Mouse (Mus musculus) cerebellum, adult 11 months (tissue): Measurements from ENCODE around the gene Kbtbd8.

Experiments used
- DNase-seq: peaks from one replicate; pipeline ENCODE4 v3.0.0; 2022

Kbtbd8 gene

DNA sequence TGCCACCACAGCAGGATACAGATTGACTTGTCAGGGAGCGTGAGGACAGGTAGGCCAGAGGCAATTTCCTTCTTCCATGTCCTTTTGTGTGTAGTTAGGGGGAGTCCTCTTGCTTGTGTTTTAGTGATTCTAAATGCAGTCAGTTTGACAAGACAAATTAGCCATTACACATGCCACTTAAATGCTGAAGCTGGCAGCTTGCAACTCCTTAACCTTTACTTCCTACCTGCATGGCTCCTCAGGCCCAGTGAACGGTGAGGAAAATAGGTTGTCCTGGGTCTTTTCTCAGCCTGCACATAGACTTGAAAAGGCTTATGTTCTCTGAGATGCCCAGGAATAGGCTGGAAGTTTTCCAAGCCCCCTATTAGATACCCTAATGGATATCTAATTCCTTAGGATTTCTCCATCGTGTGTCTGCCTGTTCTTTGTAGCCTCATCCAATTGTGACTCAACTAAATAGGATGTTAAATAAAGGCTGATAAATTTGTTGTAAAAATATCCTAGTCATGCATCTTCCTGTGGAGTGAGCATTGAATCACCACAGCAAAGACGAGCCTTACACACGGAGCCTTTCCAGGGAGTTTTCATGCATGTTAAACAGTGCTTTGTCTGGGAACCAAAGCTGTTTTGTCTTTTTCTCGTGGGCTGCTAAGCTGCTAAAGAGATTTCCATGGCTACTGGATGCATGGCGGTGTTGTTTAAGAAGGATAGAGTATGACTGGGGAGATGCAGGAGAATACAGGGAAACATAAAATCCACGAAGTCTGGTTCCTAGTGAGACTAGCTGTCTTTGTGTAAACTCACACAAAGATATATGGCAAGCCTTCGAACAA is 57.5 kb downstream of the Kbtbd8 start:
- DNase-seq = no peak
